Mouse (Mus musculus) liver, adult 2 months (tissue): ENCODE results near the gene Nr5a2.

ENCODE experiments used
- CTCF ChIP-seq: fragments of 200-500 bp; IDR thresholded peaks from 2 replicates; pipeline ENCODE4 v1.5.1; 2011; ENCODE audit warnings: low read depth, low read length, control low read depth
- POLR2A ChIP-seq: fragments of 200-500 bp; IDR thresholded peaks from 2 replicates; pipeline ENCODE4 v1.6.1; 2011; ENCODE audit warnings: low read length, control low read depth; ENCODE audit not compliant: insufficient read depth; ENCODE audit errors: extremely low read depth

- TF ChIP-seq POLR2A (no peak), CTCF (no peak)
Observed at GRCm38 (mm10) chr1:137008726-137009239, 48.5 kb upstream of the Nr5a2 start.
